Mouse (Mus musculus) embryonic stem cell, embryonic (primary cell): Measurements from ENCODE around the gene Grm8.
"Not testable (repeated sequence)": the region's sequence is repeated elsewhere in the genome, so short reads cannot be mapped to it uniquely, and the experiment has no call there.

Experiments
- CTCF ChIA-PET, 4 experiments: fragments of 300-600 bp in 2 of 4; fragments of 350-600 bp in 2 of 4; sonication (Branson Sonifier 250); formaldehyde crosslinking; loops; one replicate each; lab custom pipeline; 2022; ENCODE audit warnings: inconsistent platforms in 2 of 4; lab: Charles Lee
- POLR2A ChIA-PET, 4 experiments: fragments of 300-600 bp in 2 of 4; fragments of 350-600 bp in 2 of 4; sonication (Branson Sonifier 250); formaldehyde crosslinking; loops; one replicate each; lab custom pipeline; 2022; ENCODE audit warnings: antibody characterized with exemption in 4 of 4, inconsistent platforms in 1 of 4; lab: Charles Lee

Gene Grm8

GRCm38 (mm10) chr6:27904358-27904757, 230.6 kb downstream of the Grm8 start:
- ChIA-PET POLR2A (no interaction called here), CTCF (no interaction called here)

GRCm38 (mm10) chr6:27902224-27902623, 232.8 kb downstream of the Grm8 start:
- POLR2A ChIA-PET = no interaction called here
- CTCF ChIA-PET = no interaction called here

DNA sequence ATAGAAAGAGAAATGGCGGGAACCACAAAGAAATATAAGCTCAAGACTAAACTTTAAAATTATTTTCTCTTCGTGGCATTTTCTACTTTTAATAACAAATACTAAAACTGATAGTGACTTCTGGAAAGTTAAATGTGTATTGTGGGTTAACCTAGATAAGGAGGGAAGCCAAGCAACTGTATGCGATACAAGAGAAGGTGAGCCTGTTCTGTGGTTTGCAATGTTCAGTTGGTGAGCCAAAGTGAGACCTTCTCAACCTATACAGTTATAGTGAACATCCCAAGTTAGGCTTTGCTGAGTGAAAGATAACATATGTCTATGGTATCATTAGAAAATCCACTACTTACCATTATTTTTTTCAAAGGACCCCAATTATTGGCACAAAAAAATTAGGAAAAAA, 233.6 kb downstream of the Grm8 start:
- ChIA-PET POLR2A (no interaction called here), CTCF (no interaction called here)

DNA sequence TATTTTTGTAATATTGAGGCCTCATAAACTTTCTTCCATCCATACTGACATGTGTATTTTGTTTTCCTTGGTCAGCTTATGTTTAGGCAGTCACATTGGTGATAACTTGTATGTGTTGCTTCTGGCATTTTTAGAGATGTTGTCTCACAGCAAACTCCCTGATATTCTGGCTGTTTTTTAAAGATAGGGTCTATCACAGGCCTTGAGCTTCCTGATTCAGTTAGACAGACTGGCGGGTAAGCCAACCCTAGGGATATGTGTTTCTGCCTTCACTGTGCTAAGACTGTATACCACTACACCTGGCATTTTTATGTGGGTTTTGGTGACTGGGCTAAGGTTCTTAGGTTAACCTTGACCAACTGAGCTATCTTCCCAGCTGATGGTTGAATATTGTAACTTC, 239.8 kb downstream of the Grm8 start:
- POLR2A ChIA-PET = interaction anchor here in 1 of 4 experiments (0.6 kb wide), 1 partner anchor 143 kb away, joined by 5 read pairs; no protein-coding TSS in a partner anchor
- CTCF ChIA-PET = no interaction called here

GRCm38 (mm10) chr6:27892886-27893285, 242.1 kb downstream of the Grm8 start:
- ChIA-PET POLR2A (no interaction called here), CTCF (no interaction called here)

DNA sequence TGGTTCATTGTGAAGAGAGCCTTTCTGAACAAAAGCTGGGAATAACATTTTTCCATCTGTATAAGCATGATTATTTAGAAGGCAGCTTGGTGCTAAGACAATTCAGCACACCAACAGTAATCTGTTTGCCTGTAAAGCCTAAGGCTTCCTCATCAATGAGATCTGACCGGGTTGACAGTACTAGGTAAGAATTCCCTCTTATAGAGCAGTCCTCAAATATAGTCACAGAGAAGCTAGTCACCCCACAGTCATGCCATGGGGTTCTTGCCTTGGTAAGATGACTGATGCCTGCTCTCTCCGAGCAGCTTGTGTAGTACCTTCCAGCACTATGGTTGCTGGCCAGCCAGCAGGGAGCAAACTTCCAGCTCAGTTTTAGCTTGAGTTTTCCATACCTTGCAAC, 246.6 kb downstream of the Grm8 start:
- ChIA-PET CTCF (interaction anchor here in 1 of 4 experiments (0.7 kb wide), 1 partner anchor 225 kb away, joined by 3 read pairs; no protein-coding TSS in a partner anchor), POLR2A (interaction anchor here in 1 of 4 experiments (0.7 kb wide), 1 partner anchor 113 kb away, joined by 3 read pairs; no protein-coding TSS in a partner anchor)

- ChIA-PET POLR2A (no interaction called here), CTCF (interaction anchor here in 1 of 4 experiments (0.7 kb wide), 1 partner anchor 224 kb away, joined by 3 read pairs; no protein-coding TSS in a partner anchor)
Observed at GRCm38 (mm10) chr6:27887922-27888321, 247.1 kb downstream of the Grm8 start.

GRCm38 (mm10) chr6:27885786-27886185, 249.2 kb downstream of the Grm8 start:
- CTCF ChIA-PET = no interaction called here
- POLR2A ChIA-PET = no interaction called here

- ChIA-PET CTCF (no interaction called here), POLR2A (no interaction called here)
Observed at GRCm38 (mm10) chr6:27849644-27850043, 285.3 kb downstream of the Grm8 start.

DNA sequence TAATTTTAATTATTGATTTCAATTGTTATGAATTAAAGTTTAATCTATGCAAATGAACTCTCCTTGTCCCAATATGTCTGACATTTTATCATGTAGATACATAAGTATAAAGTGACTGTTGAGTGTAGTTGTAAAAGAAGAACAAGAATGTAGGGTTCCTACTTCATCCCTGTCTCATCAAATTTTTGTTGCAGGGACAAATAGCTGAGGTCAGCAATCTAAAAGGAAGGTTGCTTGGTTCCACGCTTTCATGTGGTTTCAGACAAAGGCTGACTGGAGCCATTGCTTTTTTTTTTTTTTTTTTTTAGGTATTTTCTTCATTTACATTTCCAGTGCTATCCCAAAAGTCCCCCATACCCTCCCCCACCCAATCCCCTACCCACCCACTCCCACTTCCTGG, 298.8 kb downstream of the Grm8 start:
- ChIA-PET CTCF (no interaction called here), POLR2A (no interaction called here)

GRCm38 (mm10) chr6:27819735-27820134, 315.2 kb downstream of the Grm8 start:
- POLR2A ChIA-PET, CTCF ChIA-PET: not testable (repeated sequence)

GRCm38 (mm10) chr6:27812789-27813188, 322.2 kb downstream of the Grm8 start:
- ChIA-PET POLR2A (no interaction called here), CTCF (no interaction called here)

DNA sequence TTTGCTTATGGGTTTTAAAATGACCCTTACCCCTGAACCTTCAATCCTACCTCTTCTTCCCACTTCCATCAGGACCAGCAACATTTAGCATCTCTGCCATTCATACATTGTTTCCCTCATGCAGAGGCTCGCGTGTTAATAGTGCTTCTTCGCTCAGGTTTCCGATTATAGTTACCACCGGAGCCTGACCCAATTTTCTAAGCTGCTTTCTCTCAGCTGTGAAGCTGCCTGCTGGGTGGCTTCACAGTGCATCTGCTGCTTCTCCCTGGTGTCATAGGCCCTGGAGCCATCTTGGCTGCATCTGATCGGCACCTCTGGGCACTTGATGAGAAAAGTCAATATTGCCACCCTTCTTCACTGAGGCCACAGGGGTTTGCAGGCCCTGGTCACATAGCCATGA, 325.0 kb downstream of the Grm8 start:
- ChIA-PET POLR2A (no interaction called here), CTCF (no interaction called here)

DNA sequence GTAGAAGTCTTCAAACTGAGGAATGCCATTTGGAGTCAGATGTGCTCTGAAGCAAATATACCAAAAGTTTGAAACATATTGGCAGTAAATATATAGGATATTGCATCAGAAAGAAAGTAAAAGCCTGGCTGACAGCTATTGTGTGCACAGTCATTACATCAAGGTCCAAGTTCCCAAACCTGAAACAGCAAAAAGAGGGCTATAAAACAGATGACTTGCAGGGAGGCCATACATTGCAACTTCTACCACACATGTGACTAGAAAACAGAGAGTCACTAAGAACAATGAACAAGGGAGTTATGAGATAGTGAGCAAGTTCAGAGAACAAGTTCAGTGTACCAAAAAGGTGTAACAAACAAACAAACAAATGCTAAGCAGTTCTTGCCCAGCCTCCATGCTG, 328.2 kb downstream of the Grm8 start:
- CTCF ChIA-PET = no interaction called here

DNA sequence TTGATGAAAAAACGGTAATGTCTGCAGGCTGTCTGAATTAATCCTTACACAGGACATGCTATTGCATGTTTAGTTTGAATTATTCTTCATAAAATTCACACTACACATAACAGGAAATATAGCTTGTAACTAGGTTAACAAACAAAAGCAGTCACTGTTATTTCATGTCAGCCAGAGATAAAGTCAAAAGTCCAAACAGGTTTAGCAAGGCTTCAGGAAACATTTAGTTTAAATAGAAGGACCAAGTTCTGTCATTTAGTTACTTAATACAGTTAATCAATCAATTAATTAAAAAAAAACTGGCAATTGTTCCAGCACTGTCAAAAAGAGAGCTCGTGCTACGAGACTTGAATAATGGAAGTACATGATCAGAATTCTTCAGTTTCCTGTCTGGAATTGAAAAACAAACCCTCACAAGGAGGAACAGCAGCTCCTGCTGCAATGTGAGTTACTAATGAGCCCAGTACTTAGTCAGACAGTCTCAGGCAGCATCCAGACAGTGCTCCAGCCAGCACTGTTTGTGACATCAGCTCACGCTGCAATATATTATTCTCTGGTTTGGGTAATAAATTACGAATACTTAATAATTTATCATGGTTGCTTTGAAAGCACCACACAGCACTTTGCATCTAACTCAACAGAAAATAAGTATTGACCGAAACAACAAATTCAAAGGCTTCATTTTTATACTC, 334.0 kb downstream of the Grm8 start:
- ChIA-PET POLR2A (no interaction called here), CTCF (no interaction called here)

More for the DNA sequence above, 328.2 kb downstream of the Grm8 start:
- POLR2A ChIA-PET = no interaction called here

GRCm38 (mm10) chr6:27798735-27799134, 336.2 kb downstream of the Grm8 start:
- POLR2A ChIA-PET = no interaction called here
- CTCF ChIA-PET = no interaction called here

DNA sequence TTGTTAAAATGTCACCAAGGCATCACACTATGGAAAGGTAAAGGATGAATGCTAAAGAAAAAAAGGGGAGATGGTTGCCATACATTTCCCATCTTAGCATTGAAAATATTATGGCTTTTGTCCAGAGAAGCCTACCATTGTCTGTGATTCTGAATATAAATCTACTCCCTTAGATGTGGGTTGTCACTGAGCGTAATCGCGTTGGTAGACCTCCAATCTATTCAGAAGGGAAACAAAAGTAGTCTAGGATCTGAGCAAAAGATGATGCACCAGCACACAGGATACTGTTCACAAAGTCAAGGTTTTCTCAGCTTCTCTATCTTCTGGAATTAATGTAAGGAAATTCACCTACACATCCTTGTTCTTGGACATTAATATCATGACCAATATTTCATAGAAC, 345.4 kb downstream of the Grm8 start:
- ChIA-PET CTCF (no interaction called here), POLR2A (no interaction called here)

DNA sequence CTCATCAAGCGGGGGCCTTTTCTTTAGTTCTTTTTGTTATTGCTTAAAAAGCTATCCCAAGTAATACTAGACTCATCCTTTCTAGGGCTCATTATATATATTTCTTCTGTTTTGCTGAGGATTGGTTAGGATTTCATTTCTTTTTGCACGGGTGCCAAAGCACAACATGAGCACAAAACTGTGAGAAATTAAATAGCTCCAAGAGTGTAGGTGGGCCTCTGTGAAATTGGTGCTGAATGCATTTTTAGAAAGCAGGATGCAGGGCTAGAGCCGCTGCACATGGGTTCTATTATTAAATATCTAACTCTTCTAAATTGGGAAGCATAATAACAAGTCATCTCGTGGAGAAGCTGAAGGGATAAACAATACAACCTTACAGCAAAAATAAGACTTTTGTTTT, 345.8 kb downstream of the Grm8 start:
- POLR2A ChIA-PET = no interaction called here
- CTCF ChIA-PET = no interaction called here

DNA sequence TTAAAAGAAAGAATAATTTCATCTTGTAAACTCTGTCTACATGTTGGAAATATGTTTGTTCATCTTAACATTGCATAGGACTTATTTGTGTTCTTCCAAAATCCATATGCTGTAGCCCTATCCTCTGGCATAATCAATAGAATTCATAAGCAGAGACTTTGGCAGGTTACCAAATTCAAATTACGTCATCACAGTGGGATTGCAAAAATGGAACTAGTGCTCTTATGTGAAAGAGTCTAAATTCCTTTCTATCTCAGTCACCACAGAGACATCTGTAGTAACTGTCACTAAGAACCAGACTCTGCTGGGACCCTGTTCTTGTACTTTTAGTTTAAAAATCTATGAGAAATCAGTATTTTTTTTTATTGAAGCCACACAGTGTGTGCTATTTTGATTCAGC, 352.7 kb downstream of the Grm8 start:
- POLR2A ChIA-PET = no interaction called here

DNA sequence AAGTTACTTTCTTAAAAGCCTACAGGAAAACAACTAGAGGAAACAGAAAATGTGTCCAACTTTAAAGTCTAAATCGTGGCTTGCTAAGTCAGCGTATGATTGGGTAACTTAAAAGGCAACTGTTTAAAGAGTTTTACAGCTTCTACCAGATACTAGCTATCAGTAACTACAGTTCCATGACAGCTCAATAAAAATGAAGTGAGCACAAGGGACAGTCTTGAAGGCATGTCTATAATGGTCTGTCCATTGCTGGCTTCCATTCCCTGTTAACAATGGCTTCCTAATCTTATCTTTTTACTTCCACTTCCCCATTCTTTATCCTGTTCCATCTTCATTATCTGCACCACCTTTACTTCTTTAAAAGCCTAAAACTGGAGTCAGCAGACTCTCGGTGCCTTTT, 353.6 kb downstream of the Grm8 start:
- POLR2A ChIA-PET = no interaction called here
- CTCF ChIA-PET = no interaction called here

More for the DNA sequence above, 352.7 kb downstream of the Grm8 start:
- CTCF ChIA-PET = no interaction called here

DNA sequence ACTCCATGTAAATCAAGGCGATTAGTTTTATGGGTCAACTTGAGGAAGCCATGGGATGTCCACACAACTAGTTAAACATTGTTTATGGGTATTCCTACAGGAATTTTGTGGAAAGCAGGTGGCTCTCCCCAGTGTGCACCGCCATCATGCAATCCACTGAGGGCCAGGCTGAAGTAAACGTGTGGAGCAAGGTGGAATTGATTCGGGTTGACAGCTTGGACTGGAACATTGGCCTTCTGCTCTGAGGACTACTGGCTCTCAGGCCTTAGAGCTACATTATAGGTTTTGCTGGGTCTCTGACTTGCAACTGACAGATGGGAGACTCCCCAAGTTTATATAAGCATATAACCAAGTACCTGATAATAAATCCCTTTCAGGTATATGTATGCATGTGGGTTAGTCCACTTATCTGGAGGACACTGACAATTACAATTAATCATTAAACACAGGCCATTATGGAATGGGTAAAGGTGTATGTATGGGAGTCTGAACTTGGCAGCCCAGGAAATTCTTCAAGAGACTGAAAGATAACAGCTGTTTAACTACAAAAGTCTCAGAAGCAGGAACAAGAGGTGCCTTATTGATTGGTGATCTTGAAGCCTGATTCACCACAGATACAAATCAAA, 359.2 kb downstream of the Grm8 start:
- ChIA-PET CTCF (no interaction called here), POLR2A (interaction anchor here in 1 of 4 experiments (0.6 kb wide), 1 partner anchor 113 kb away, joined by 3 read pairs; no protein-coding TSS in a partner anchor)
